Mouse (Mus musculus) olfactory bulb, adult 2 months (tissue): ENCODE results near the gene Myo1f.

Experiments used
- CTCF ChIP-seq: fragments of 200-500 bp; IDR thresholded peaks from 2 replicates; pipeline ENCODE4 v1.5.1; 2012; ENCODE audit warnings: low read depth, mild to moderate bottlenecking, low read length, moderate library complexity; ENCODE audit not compliant: insufficient read depth
- POLR2A ChIP-seq: fragments of 200-500 bp; IDR thresholded peaks from 2 replicates; pipeline ENCODE4 v1.6.1; 2012; ENCODE audit warnings: mild to moderate bottlenecking, low read depth, low read length, moderate library complexity; ENCODE audit not compliant: insufficient read depth

GRCm38 (mm10) chr17:33644068-33644467, 88.6 kb downstream of the Myo1f start:
- no peak for TF ChIP-seq POLR2A
- TF ChIP-seq CTCF, result no peak
